ENCODE assay signal across 15 mouse cellular contexts in genomic region chr15:28001299-28001698, GRCm38 (mm10). TPM values are rescaled to one million over a fixed set of nuclear protein-coding genes. Genes with fewer than 3 reads are reported as not detected.
DNase-seq lines count a peak whose midpoint lies in the region; ATAC-seq lines count a peak whose summit lies in the region.
"Had no signal": no experiment of that assay in that cellular context is flagged by ENCODE, and none has a peak within 500 bp of the region (broad histone marks: within the 10 kb centered on the region; RNA-seq: fewer than 3 reads in every experiment).

No protein-coding gene starts in this region.

- DNase-seq in adrenal gland, postnatal 10 days, result peak; percentile 46
- DNase-seq in adrenal gland, adult (ENCODE audit: inconsistent age in 2 of 2, low spot score in 1 of 2), result no peak
- no peak for DNase-seq in heart, postnatal 10 days
- peak; percentile 48 for DNase-seq in kidney, postnatal 10 days
- DNase-seq in embryo, embryonic 10.5 days (ENCODE audit: low spot score), result no peak
- DNase-seq: cerebellum, adult 2 months; lung, postnatal 36 days; thymus, postnatal 36 days had no signal

- no peak overlapping the region for H3K4me3 ChIP-seq in heart, embryonic 14.5 days (ENCODE audit: control insufficient read depth in 1 of 2, insufficient read depth in 1 of 2, low read depth in 1 of 2, low read length in 2 of 2)
- no peak overlapping the region for H3K4me3 ChIP-seq in heart, embryonic 15.5 days
- no peak overlapping the region for H3K4me3 ChIP-seq in neural tube, embryonic 15.5 days (replicated peaks)
- H3K4me3 ChIP-seq: embryonic facial prominence, embryonic 15.5 days; midbrain, embryonic 10.5 days; stomach, embryonic 15.5 days had no signal

- no peak overlapping the region for H3K27ac ChIP-seq in heart, embryonic 14.5 days (replicated peaks in 1 of 2; ENCODE audit: control insufficient read depth in 1 of 2, insufficient read depth in 1 of 2, low read depth in 2 of 2, low read length in 2 of 2)
- H3K27ac ChIP-seq in heart, embryonic 15.5 days, result no peak overlapping the region
- H3K27ac ChIP-seq in neural tube, embryonic 15.5 days (replicated peaks), result no peak overlapping the region
- H3K27ac ChIP-seq: embryonic facial prominence, embryonic 15.5 days; midbrain, embryonic 10.5 days; stomach, embryonic 15.5 days had no signal

- peak overlapping the region; percentile 11; the same call in 1 of the 2 replicates for H3K9ac ChIP-seq in heart, embryonic 14.5 days (ENCODE audit: low read length)
- H3K9ac ChIP-seq in heart, embryonic 15.5 days, result no peak overlapping the region
- no peak overlapping the region for H3K9ac ChIP-seq in neural tube, embryonic 15.5 days (replicated peaks)
- H3K9ac ChIP-seq: embryonic facial prominence, embryonic 15.5 days; stomach, embryonic 15.5 days had no signal

- WGBS in heart, embryonic 14.5 days, result 50% methylated on average over 4 of the region's 4 CpGs
- WGBS in heart, embryonic 15.5 days, result 45% methylated on average over 4 of the region's 4 CpGs
- WGBS in neural tube, embryonic 15.5 days, result 29% methylated on average over 4 of the region's 4 CpGs

- H3K4me1 ChIP-seq in heart, embryonic 14.5 days (ENCODE audit: control insufficient read depth in 2 of 2, insufficient read depth in 2 of 2, low read length in 2 of 2), result peaks cover 31 to 79% of the 10 kb centered on the region in 2 experiments
- H3K4me1 ChIP-seq in heart, embryonic 15.5 days (replicated peaks), result peaks cover 63% of the 10 kb centered on the region
- peaks cover 65% of the 10 kb centered on the region for H3K4me1 ChIP-seq in neural tube, embryonic 15.5 days

- H3K36me3 ChIP-seq in heart, embryonic 14.5 days (ENCODE audit: control insufficient read depth, insufficient read depth, low read length), result no peaks in the 10 kb centered on the region; the same call in 1 of the 2 replicates
- H3K36me3 ChIP-seq in heart, embryonic 15.5 days, result no peaks in the 10 kb centered on the region
- no peaks in the 10 kb centered on the region for H3K36me3 ChIP-seq in neural tube, embryonic 15.5 days
- H3K36me3 ChIP-seq: embryonic facial prominence, embryonic 15.5 days; stomach, embryonic 15.5 days had no signal

- intact Hi-C loops in heart, postnatal 10 days (cut with DNase I), result loop anchor here (2.0 kb wide), 1 partner anchor 18 kb away; no protein-coding TSS in a partner anchor

- H3K4me2 ChIP-seq in heart, embryonic 14.5 days (ENCODE audit: low read length), result peak overlapping the region; percentile 6; the same call in 1 of the 2 replicates
- H3K4me2 ChIP-seq in heart, embryonic 15.5 days, result peak overlapping the region; percentile 9; the same call in 1 of the 2 replicates
- H3K4me2 ChIP-seq in neural tube, embryonic 15.5 days, result no peak overlapping the region
- H3K4me2 ChIP-seq: embryonic facial prominence, embryonic 15.5 days; stomach, embryonic 15.5 days had no signal

- no peaks in the 10 kb centered on the region for H3K27me3 ChIP-seq in heart, embryonic 14.5 days (ENCODE audit: control insufficient read depth, insufficient read depth, low read length)
- H3K27me3 ChIP-seq in heart, embryonic 15.5 days, result no peaks in the 10 kb centered on the region
- H3K27me3 ChIP-seq in neural tube, embryonic 15.5 days (replicated peaks), result no peaks in the 10 kb centered on the region
- H3K27me3 ChIP-seq: embryonic facial prominence, embryonic 15.5 days; stomach, embryonic 15.5 days had no signal

- no peaks in the 10 kb centered on the region for H3K9me3 ChIP-seq in heart, embryonic 14.5 days (ENCODE audit: control insufficient read depth, low read length)
- no peaks in the 10 kb centered on the region for H3K9me3 ChIP-seq in heart, embryonic 15.5 days (replicated peaks)
- H3K9me3 ChIP-seq in neural tube, embryonic 15.5 days (replicated peaks), result no peaks in the 10 kb centered on the region
- H3K9me3 ChIP-seq: embryonic facial prominence, embryonic 15.5 days; stomach, embryonic 15.5 days had no signal

- no peak for ATAC-seq in heart, embryonic 14.5 days (ENCODE audit: insufficient number of reproducible peaks, insufficient read depth, low FRiP score, low read depth)
- no peak for ATAC-seq in heart, embryonic 15.5 days (replicated peaks; ENCODE audit: insufficient number of reproducible peaks, insufficient read depth, low FRiP score, low read depth)
- no peak for ATAC-seq in neural tube, embryonic 15.5 days (ENCODE audit: low FRiP score)
- ATAC-seq: hindbrain, embryonic 16.5 days had no signal

RNA-seq across cellular contexts. Expression of gene Trio, which starts 24.3 kb away (rescaled TPM):
- 10 to 100 TPM; 49.8 to 81.3 TPM for total RNA-seq in adrenal gland, postnatal 10 days (2021)
- 23.8 and 29.4 TPM in 2 replicates for polyA plus RNA-seq in heart, embryonic 14.5 days (2014; fragmentation: Nextera tagmentation; extraction: Ambion mirVana)
- 10 to 100 TPM; 73.8 to 88.9 TPM for total RNA-seq in heart, postnatal 10 days (2021)
- 16.2 and 18.5 TPM in 2 replicates for polyA plus RNA-seq in heart, embryonic 15.5 days (2015; fragmentation: Nextera tagmentation; extraction: Ambion mirVana)
- 31.3 and 36.4 TPM in 2 replicates for polyA plus RNA-seq in neural tube, embryonic 15.5 days (2015; fragmentation: Nextera tagmentation; extraction: Ambion mirVana)

Comparison
In these comparisons a context has a peak if more than half of its experiments do, and no peak if none do; other contexts are left out.
1. DNase-seq: peak in adrenal gland, postnatal 10 days (single experiment) and kidney, postnatal 10 days (single experiment); none in adrenal gland, adult (0 of 2), heart, postnatal 10 days (0 of 2) and embryo, embryonic 10.5 days (single experiment).